Mouse (Mus musculus) kidney, embryonic 14.5 days (tissue): Measurements from ENCODE around the gene Ntn1. TPM values are rescaled to one million over a fixed set of nuclear protein-coding genes. Genes with fewer than 3 reads are reported as not detected.

Source experiments
- ATAC-seq: fragments of 200-750 bp; cut with Nextera tagmentation; 2 replicates; pipeline ENCODE4 v1.8.0; 2017; ENCODE audit warnings: moderate number of reproducible peaks, mild to moderate bottlenecking, moderate TSS enrichment, moderate library complexity; ENCODE audit not compliant: low FRiP score, low TSS enrichment
- H3K27ac ChIP-seq: fragments of 300-500 bp; sonication (generic); 2 replicates; pipeline ENCODE4 v1.5.1; 2014; ENCODE audit warnings: low read depth, mild to moderate bottlenecking, low read length, moderate library complexity, mixed read lengths
- H3K27me3 ChIP-seq: fragments of 300-500 bp; sonication (generic); 2 replicates; pipeline ENCODE4 v1.6.1; 2014; ENCODE audit warnings: mild to moderate bottlenecking, low read length; ENCODE audit not compliant: control insufficient read depth, insufficient read depth
- H3K36me3 ChIP-seq: fragments of 300-500 bp; sonication (generic); 2 replicates; pipeline ENCODE4 v1.6.1; 2014; ENCODE audit warnings: low read length, mixed read lengths; ENCODE audit not compliant: control insufficient read depth, insufficient read depth
- H3K4me1 ChIP-seq: fragments of 300-500 bp; sonication (generic); 2 replicates; pipeline ENCODE4 v1.6.1; 2014; ENCODE audit warnings: low read length, mixed read lengths; ENCODE audit not compliant: control insufficient read depth, insufficient read depth
- H3K4me2 ChIP-seq: fragments of 300-500 bp; sonication (generic); replicated peaks from 2 replicates; pipeline ENCODE4 v1.6.1; 2014; ENCODE audit warnings: low read depth, mild to moderate bottlenecking, low read length
- H3K4me3 ChIP-seq: fragments of 300-500 bp; sonication (generic); 2 replicates; pipeline ENCODE4 v1.5.1; 2014; ENCODE audit warnings: mild to moderate bottlenecking, low read length
- H3K9ac ChIP-seq: fragments of 300-500 bp; sonication (generic); 2 replicates; pipeline ENCODE4 v1.6.1; 2014; ENCODE audit warnings: low read depth, mild to moderate bottlenecking, low read length, moderate library complexity
- H3K9me3 ChIP-seq: fragments of 300-500 bp; sonication (generic); 2 replicates; pipeline ENCODE4 v1.6.1; 2016; ENCODE audit warnings: low read length; ENCODE audit not compliant: control insufficient read depth
- WGBS: fragments of 180-500 bp; shearing (Covaris S2); extraction: QIAGEN DNeasy Blood & Tissue Kit; methylation state at CpG from one replicate; pipeline ENCODE4 v1.1.7; 2014; 5-methylcytosine and 5-hydroxymethylcytosine counted together
- polyA plus RNA-seq: library from polyadenylated mRNA; unstranded; fragments of >200 nt; fragmentation: Nextera tagmentation; extraction: Ambion mirVana; gene quantifications from 2 replicates; pipeline ENCODE4 v1.2.1, GENCODE M21; 2014

The Ntn1 gene
- polyA plus RNA-seq, 1 experiment from 2014 or later, result 8.5 TPM

- H3K4me2 ChIP-seq, result no peak overlapping the region
- no peaks in the 10 kb centered on the region for H3K27me3 ChIP-seq
- ATAC-seq, result no peak
- H3K9me3 ChIP-seq, result no peaks in the 10 kb centered on the region
- no peaks in the 10 kb centered on the region for H3K36me3 ChIP-seq
- H3K4me3 ChIP-seq, result no peak overlapping the region
- H3K4me1 ChIP-seq, result no peaks in the 10 kb centered on the region; the same call in 1 of the 2 replicates
- no peak overlapping the region for H3K27ac ChIP-seq
- no peak overlapping the region for H3K9ac ChIP-seq
- WGBS, result 79% methylated on average over 9 of the region's 9 CpGs
Measured at GRCm38 (mm10) chr11:68233469-68233965, 167.1 kb downstream of the Ntn1 start.

GRCm38 (mm10) chr11:68231558-68231957 is 169.1 kb downstream of the Ntn1 start:
- no peak overlapping the region for H3K4me3 ChIP-seq
- no peaks in the 10 kb centered on the region; the same call in 1 of the 2 replicates for H3K4me1 ChIP-seq
- no peak overlapping the region for H3K4me2 ChIP-seq
- no peak overlapping the region for H3K27ac ChIP-seq
- H3K9me3 ChIP-seq, result no peaks in the 10 kb centered on the region
- H3K9ac ChIP-seq, result no peak overlapping the region
- 92% methylated on average over 5 of the region's 5 CpGs for WGBS
- H3K36me3 ChIP-seq, result no peaks in the 10 kb centered on the region
- no peaks in the 10 kb centered on the region for H3K27me3 ChIP-seq
- no peak for ATAC-seq

- ATAC-seq, result 0 out of 2 replicates have a peak, but pooled peaks have one; percentile 32
- WGBS, result 59% methylated on average over 18 of the region's 18 CpGs
- Histone ChIP-seq H3K9me3 (no peaks in the 10 kb centered on the region), H3K4me1 (no peaks in the 10 kb centered on the region; the same call in 1 of the 2 replicates), H3K9ac (no peak overlapping the region), H3K4me3 (no peak overlapping the region), H3K36me3 (no peaks in the 10 kb centered on the region), H3K27me3 (no peaks in the 10 kb centered on the region), H3K27ac (no peak overlapping the region; the same call in 1 of the 2 replicates), H3K4me2 (no peak overlapping the region)
Measured at GRCm38 (mm10) chr11:68228941-68229665, 171.5 kb downstream of the Ntn1 start.

DNA sequence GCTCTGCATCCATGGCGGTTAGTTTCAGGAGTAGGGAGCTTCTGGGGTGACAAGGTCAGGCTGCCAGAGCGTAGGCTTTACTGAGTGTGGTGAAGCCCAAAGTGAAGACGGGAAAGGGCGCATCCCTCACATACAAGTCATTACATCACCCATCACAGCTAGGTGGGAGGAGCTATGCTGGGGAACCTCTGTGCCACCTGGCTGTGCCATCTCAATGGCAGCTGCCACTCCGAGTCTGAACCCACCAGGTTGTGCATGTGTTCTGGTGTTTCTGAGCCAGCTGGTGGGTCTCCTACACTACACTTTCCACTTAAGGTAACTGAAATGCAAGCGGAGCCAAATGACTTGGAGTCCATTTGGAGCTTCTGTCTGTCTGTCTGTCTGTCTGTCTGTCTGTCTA is 172.8 kb downstream of the Ntn1 start:
- ATAC-seq, result no peak
- no peaks in the 10 kb centered on the region; the same call in 1 of the 2 replicates for H3K4me1 ChIP-seq
- H3K9me3 ChIP-seq, result no peaks in the 10 kb centered on the region
- H3K4me2 ChIP-seq, result no peak overlapping the region
- WGBS, result 93% methylated on average over 6 of the region's 6 CpGs
- no peaks in the 10 kb centered on the region for H3K27me3 ChIP-seq
- no peaks in the 10 kb centered on the region for H3K36me3 ChIP-seq
- no peak overlapping the region for H3K9ac ChIP-seq
- H3K4me3 ChIP-seq, result no peak overlapping the region
- no peak overlapping the region for H3K27ac ChIP-seq

- Histone ChIP-seq H3K4me1 (no peaks in the 10 kb centered on the region; the same call in 1 of the 2 replicates), H3K4me2 (no peak overlapping the region), H3K9me3 (no peaks in the 10 kb centered on the region), H3K9ac (no peak overlapping the region), H3K36me3 (no peaks in the 10 kb centered on the region), H3K4me3 (no peak overlapping the region), H3K27me3 (no peaks in the 10 kb centered on the region), H3K27ac (no peak overlapping the region)
- no peak for ATAC-seq
- WGBS, result 75% methylated on average over 5 of the region's 5 CpGs
Measured at GRCm38 (mm10) chr11:68226654-68227057, 174.0 kb downstream of the Ntn1 start.

DNA sequence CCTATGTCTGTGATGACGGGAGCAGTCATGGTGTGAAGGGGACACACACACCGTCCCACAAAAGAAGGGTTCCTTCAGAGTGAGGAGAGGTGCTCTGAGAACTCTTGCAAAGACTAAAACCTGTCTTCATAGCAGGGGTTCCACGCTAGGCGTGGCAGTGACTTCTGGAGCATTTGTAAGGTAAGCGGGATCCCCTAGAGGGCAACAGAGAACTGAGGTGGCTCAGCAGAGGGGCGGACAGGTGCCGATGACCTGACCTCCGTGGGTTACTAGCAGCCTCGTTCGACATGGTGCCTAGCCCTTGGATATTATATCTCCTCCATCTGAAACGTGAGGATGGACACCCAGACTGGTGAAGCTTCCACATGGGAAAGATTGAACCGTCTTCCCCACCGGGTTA is 177.5 kb downstream of the Ntn1 start:
- Histone ChIP-seq H3K9ac (no peak overlapping the region), H3K36me3 (no peaks in the 10 kb centered on the region), H3K27me3 (no peaks in the 10 kb centered on the region), H3K27ac (no peak overlapping the region), H3K4me3 (no peak overlapping the region), H3K4me1 (peaks cover 2% of the 10 kb centered on the region; the same call in 1 of the 2 replicates), H3K4me2 (no peak overlapping the region), H3K9me3 (no peaks in the 10 kb centered on the region)
- no peak for ATAC-seq
- 67% methylated on average over 13 of the region's 13 CpGs for WGBS

- 92% methylated on average over 7 of the region's 7 CpGs for WGBS
- no peaks in the 10 kb centered on the region for H3K36me3 ChIP-seq
- no peak overlapping the region for H3K9ac ChIP-seq
- peaks cover 3% of the 10 kb centered on the region; the same call in 1 of the 2 replicates for H3K4me1 ChIP-seq
- H3K9me3 ChIP-seq, result no peaks in the 10 kb centered on the region
- no peak overlapping the region for H3K4me2 ChIP-seq
- no peak overlapping the region for H3K27ac ChIP-seq
- no peaks in the 10 kb centered on the region for H3K27me3 ChIP-seq
- no peak for ATAC-seq
- H3K4me3 ChIP-seq, result no peak overlapping the region
Measured at GRCm38 (mm10) chr11:68222209-68222608, 178.4 kb downstream of the Ntn1 start.

GRCm38 (mm10) chr11:68220733-68221132 is 179.9 kb downstream of the Ntn1 start:
- H3K4me2 ChIP-seq, result no peak overlapping the region
- 76% methylated on average over 4 of the region's 4 CpGs for WGBS
- H3K4me3 ChIP-seq, result no peak overlapping the region
- no peaks in the 10 kb centered on the region for H3K27me3 ChIP-seq
- H3K36me3 ChIP-seq, result no peaks in the 10 kb centered on the region
- H3K9ac ChIP-seq, result no peak overlapping the region
- H3K4me1 ChIP-seq, result peaks cover 3% of the 10 kb centered on the region; the same call in 1 of the 2 replicates
- no peak for ATAC-seq
- H3K9me3 ChIP-seq, result no peaks in the 10 kb centered on the region
- H3K27ac ChIP-seq, result no peak overlapping the region

DNA sequence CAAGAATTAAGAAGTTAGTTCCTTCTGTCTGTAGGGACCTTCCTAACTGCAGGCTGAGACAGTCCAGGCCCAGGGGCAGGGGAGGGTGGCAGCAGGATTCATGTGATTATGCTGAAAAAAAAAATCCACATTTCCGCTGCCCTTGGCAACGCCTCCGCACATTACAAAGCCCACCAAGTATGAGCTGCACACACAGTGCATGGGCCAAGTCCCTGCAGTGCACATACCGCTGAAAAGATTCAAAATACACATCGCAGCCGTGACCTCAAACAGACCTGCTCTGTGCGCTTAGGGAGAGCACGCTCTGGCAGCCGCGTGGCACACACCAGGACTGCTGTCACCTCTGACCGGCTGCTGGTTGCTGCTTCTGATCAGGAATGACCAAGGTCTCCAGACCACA is 184.6 kb downstream of the Ntn1 start:
- Histone ChIP-seq H3K27ac (no peak overlapping the region), H3K36me3 (no peaks in the 10 kb centered on the region), H3K9me3 (no peaks in the 10 kb centered on the region), H3K4me3 (no peak overlapping the region), H3K4me1 (peaks cover 12% of the 10 kb centered on the region), H3K27me3 (no peaks in the 10 kb centered on the region), H3K4me2 (no peak overlapping the region), H3K9ac (no peak overlapping the region)
- ATAC-seq, result no peak
- 75% methylated on average over 11 of the region's 11 CpGs for WGBS
